In the genomic region with DNA sequence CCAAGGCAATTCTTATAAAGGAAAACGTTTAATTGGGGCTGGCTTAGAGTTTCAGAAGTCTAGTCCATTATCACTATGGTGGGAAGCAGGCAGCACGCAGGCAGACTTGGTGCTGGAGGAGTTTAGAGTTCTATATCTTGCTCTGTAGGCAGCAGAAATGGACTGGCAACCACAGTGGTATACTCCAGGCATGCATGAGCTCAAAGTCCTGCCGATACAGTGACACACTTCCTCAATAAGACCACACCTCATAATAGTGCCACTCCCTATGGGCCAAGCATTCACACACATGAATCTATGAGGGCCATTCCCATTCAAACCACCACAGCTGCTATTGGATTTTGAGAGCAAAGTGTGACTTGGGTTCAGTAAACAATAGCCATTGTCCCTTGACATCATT, we compare ENCODE assay signal across 33 mouse cellular contexts. TPM values are rescaled to one million over a fixed set of nuclear protein-coding genes. Genes with fewer than 3 reads are reported as not detected.
"Had no signal": no experiment of that assay in that cellular context is flagged by ENCODE, and none has a peak within 500 bp of the region (broad histone marks: within the 10 kb centered on the region; RNA-seq: fewer than 3 reads in every experiment).

No protein-coding gene starts in this region.

- DNase-seq: heart, postnatal 10 days; heart, postnatal 14 days; heart, postnatal 36 days; heart, postnatal 4 days; kidney, adult 11 months; kidney, adult 18-20 months; kidney, adult 2 months; kidney, adult 8-10 months; kidney, adult 9 months; kidney, postnatal 10 days; kidney, postnatal 14 days; kidney, postnatal 25 days; kidney, postnatal 36 days; kidney, postnatal 4 days; layer of hippocampus, adult 9-11 months; layer of hippocampus, postnatal 36 days had no signal

- H3K9ac ChIP-seq: heart, embryonic 12.5 days; heart, embryonic 13.5 days; heart, embryonic 15.5 days; hindbrain, embryonic 12.5 days; hindbrain, embryonic 13.5 days; hindbrain, embryonic 14.5 days; hindbrain, embryonic 15.5 days; kidney, embryonic 15.5 days had no signal

- H3K27ac ChIP-seq: heart, embryonic 10.5 days; heart, embryonic 13.5 days; heart, embryonic 15.5 days; hindbrain, embryonic 10.5 days; hindbrain, embryonic 12.5 days; hindbrain, embryonic 13.5 days; hindbrain, embryonic 14.5 days; hindbrain, embryonic 15.5 days; hindbrain, postnatal 0 days; kidney, embryonic 15.5 days; kidney, postnatal 0 days; layer of hippocampus, adult 2 months; left cerebral cortex, adult 2 months had no signal

- H3K27me3 ChIP-seq: heart, embryonic 12.5 days; heart, embryonic 13.5 days; heart, embryonic 15.5 days; hindbrain, embryonic 15.5 days had no signal

- H3K36me3 ChIP-seq: heart, embryonic 10.5 days; heart, embryonic 12.5 days; heart, embryonic 13.5 days; heart, embryonic 15.5 days; hindbrain, embryonic 10.5 days; hindbrain, embryonic 12.5 days; hindbrain, embryonic 13.5 days; hindbrain, embryonic 15.5 days; kidney, embryonic 15.5 days had no signal

- H3K4me1 ChIP-seq: heart, embryonic 10.5 days; heart, embryonic 12.5 days; heart, embryonic 13.5 days; heart, embryonic 15.5 days; hindbrain, embryonic 10.5 days; hindbrain, embryonic 12.5 days; hindbrain, embryonic 13.5 days; hindbrain, embryonic 15.5 days; kidney, embryonic 15.5 days had no signal

- H3K9me3 ChIP-seq: heart, embryonic 10.5 days; heart, embryonic 12.5 days; heart, embryonic 13.5 days; heart, embryonic 15.5 days; hindbrain, embryonic 10.5 days; hindbrain, embryonic 12.5 days; hindbrain, embryonic 13.5 days; hindbrain, embryonic 15.5 days; kidney, embryonic 15.5 days had no signal

- H3K4me3 ChIP-seq: heart, embryonic 10.5 days; heart, embryonic 12.5 days; heart, embryonic 13.5 days; heart, embryonic 15.5 days; hindbrain, embryonic 10.5 days; hindbrain, embryonic 12.5 days; hindbrain, embryonic 13.5 days; hindbrain, embryonic 15.5 days; kidney, embryonic 15.5 days; layer of hippocampus, adult 2 months; left cerebral cortex, adult 2 months had no signal

- ATAC-seq: hindbrain, embryonic 16.5 days; hindbrain, postnatal 0 days; inflammation-experienced regulatory T-cells, adult 6 months had no signal

- H3K4me2 ChIP-seq: heart, embryonic 11.5 days; heart, embryonic 12.5 days; heart, embryonic 13.5 days; heart, embryonic 15.5 days; hindbrain, embryonic 12.5 days; hindbrain, embryonic 13.5 days; hindbrain, embryonic 14.5 days; hindbrain, embryonic 15.5 days; kidney, embryonic 15.5 days had no signal

RNA-seq across cellular contexts. Expression of gene Grpr, which starts 47.4 kb away (rescaled TPM):
- polyA plus RNA-seq: heart, embryonic 13.5 days; inflammation-experienced regulatory T-cells, adult 6 months had no signal
